Mouse (Mus musculus): ENCODE results near the gene 4931406C07Rik. TPM values are rescaled to one million over a fixed set of nuclear protein-coding genes. Genes with fewer than 3 reads are reported as not detected.

4931406C07Rik gene
- total and polyA plus RNA-seq, 3 experiments = 5.0 to 20.2 (median 12.0) TPM

DNA sequence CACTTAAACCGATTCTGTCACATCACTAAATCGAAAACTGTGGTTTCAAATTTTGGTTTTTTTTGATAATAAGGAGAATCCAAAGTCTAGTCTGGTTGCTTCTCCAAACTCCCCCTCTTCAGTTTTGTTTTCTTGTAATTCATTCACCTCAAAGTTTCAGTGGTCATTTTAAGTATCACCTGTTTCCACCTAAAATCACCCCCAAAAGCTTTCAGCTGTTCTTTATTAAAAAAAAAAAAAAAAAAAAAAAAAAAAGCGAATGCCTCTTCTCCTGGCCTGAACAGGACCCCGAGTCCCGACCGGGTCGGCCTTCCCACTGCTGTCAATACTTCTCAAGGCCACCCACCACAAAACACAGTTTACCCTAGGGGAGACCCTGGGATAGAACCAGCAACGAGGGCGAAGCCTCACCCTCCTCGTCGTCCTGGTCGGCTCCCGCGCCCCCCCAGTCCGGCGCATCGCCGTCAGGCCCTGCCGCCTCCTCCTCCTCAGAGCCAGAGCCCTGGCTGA lies 27.1 kb downstream of the 4931406C07Rik start:
- H3K27me3 ChIP-seq (replicated peaks) = no peaks in the 10 kb centered on the region
- DNase-seq (ENCODE audit: extremely low read depth) = no peak
- no peaks in the 10 kb centered on the region for H3K9me3 ChIP-seq (replicated peaks; ENCODE audit: low read length)
- no peak for TF ChIP-seq ZMIZ1 (IDR thresholded peaks at IDR 0.05; ENCODE audit: low read depth, low read length)
- TF ChIP-seq CHD1 (IDR thresholded peaks at IDR 0.05; ENCODE audit: low read depth, low read length) = no peak
- peak; percentile 31; the same call in 1 of the 2 replicates for TF ChIP-seq ZNF384 (IDR thresholded peaks at IDR 0.05; ENCODE audit: low read depth, low read length)
- peaks cover 28% of the 10 kb centered on the region for H3K79me2 ChIP-seq (replicated peaks; ENCODE audit: control insufficient read depth, extremely low read depth, insufficient read depth, poor library complexity, severe bottlenecking)
- peak overlapping the region; percentile 71 for H3K9ac ChIP-seq (ENCODE audit: insufficient read depth, low read depth)
- peak overlapping the region; percentile 77 for H3K4me2 ChIP-seq (ENCODE audit: insufficient read depth, low read depth, poor library complexity, severe bottlenecking)
- dilution Hi-C loops (cut with MboI; ENCODE audit: extremely low pct_ligation_motif_present, extremely low pct_unique_long_range_greater_than_20kb, low sequenced_read_pairs) (no loop called here), in situ Hi-C loops (cut with MboI; ENCODE audit: low pct_ligation_motif_present, low pct_unique_long_range_greater_than_20kb, low sequenced_read_pairs) (no loop called here)
- H3K4me3 ChIP-seq (replicated peaks in 1 of 3; ENCODE audit: low read depth in 2 of 3, low read length in 2 of 3, poor library complexity in 1 of 3) = peak overlapping the region; percentile 73 to 99 (median 95)
- peak overlapping the region; percentile 86 for H3K27ac ChIP-seq (ENCODE audit: insufficient read depth, low read depth)
- peaks cover 5 to 26% of the 10 kb centered on the region in 2 experiments for H3K4me1 ChIP-seq (ENCODE audit: control insufficient read depth in 1 of 2, insufficient read depth in 2 of 2)
- peaks cover 24 to 50% of the 10 kb centered on the region in 2 experiments for H3K36me3 ChIP-seq (replicated peaks in 1 of 2; ENCODE audit: control insufficient read depth in 1 of 2, insufficient read depth in 1 of 2, low read length in 1 of 2)

DNA sequence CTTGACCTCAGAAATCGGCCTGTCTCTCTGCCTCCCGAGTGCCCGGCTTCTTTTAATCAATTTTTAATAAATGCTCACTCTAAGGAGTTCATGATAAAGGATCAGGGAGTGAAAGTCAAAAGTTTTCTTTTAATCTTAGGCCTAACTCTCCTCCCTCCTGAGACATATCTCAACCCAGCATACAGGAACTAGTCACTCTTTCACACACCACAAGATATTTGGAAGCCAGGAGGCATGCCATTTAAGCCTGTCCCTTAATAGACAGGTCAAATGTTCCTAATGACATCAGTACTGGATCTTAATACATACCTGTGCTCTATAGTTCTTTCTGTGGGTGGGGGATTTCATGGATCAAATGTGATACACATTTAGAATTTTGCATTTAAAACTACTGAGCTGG lies 27.9 kb downstream of the 4931406C07Rik start:
- no peaks in the 10 kb centered on the region for H3K9me3 ChIP-seq (replicated peaks; ENCODE audit: low read length)
- in situ Hi-C loops (cut with MboI; ENCODE audit: low pct_ligation_motif_present, low pct_unique_long_range_greater_than_20kb, low sequenced_read_pairs) = no loop called here
- H3K4me3 ChIP-seq (replicated peaks in 1 of 3; ENCODE audit: low read depth in 2 of 3, low read length in 2 of 3, poor library complexity in 1 of 3) = peak overlapping the region in 1 of 3 experiments; percentile 17
- no peak overlapping the region for H3K27ac ChIP-seq (ENCODE audit: insufficient read depth, low read depth)
- peak overlapping the region; percentile 71; the same call in 1 of the 2 replicates for H3K9ac ChIP-seq (ENCODE audit: insufficient read depth, low read depth)
- peaks cover 28% of the 10 kb centered on the region for H3K79me2 ChIP-seq (replicated peaks; ENCODE audit: control insufficient read depth, extremely low read depth, insufficient read depth, poor library complexity, severe bottlenecking)
- dilution Hi-C loops (cut with MboI; ENCODE audit: extremely low pct_ligation_motif_present, extremely low pct_unique_long_range_greater_than_20kb, low sequenced_read_pairs) = no loop called here
- TF ChIP-seq NELFE (IDR thresholded peaks at IDR 0.05; ENCODE audit: low read depth, low read length) = no peak
- DNase-seq (ENCODE audit: extremely low read depth) = no peak
- H3K36me3 ChIP-seq (replicated peaks in 1 of 2; ENCODE audit: control insufficient read depth in 1 of 2, insufficient read depth in 1 of 2, low read length in 1 of 2) = peaks cover 33 to 52% of the 10 kb centered on the region in 2 experiments
- no peaks in the 10 kb centered on the region for H3K27me3 ChIP-seq (replicated peaks)
- peaks cover 5 to 26% of the 10 kb centered on the region in 2 experiments for H3K4me1 ChIP-seq (ENCODE audit: control insufficient read depth in 1 of 2, insufficient read depth in 2 of 2)
- peak overlapping the region; percentile 77 for H3K4me2 ChIP-seq (ENCODE audit: insufficient read depth, low read depth, poor library complexity, severe bottlenecking)

DNA sequence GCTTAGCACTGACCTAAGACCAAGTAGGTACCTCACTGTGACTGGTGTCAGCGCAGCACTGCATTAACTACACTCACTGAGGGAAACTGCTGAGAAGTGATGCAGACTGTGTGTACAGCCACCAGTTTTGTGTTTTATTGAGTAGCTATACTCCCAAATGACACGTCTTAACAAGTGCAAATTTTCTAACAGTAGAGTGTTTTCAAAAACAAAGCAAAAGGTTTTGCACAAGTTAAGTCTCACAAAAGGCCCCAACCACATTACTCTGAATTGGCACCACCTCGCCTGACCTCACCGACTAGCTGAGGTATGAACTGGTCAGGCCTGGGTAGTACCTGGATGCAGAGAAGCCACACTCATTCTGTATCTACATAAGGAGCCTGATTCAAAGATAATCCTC lies 29.4 kb downstream of the 4931406C07Rik start:
- Histone ChIP-seq H3K27ac (ENCODE audit: insufficient read depth, low read depth) (no peak overlapping the region), H3K27me3 (replicated peaks) (no peaks in the 10 kb centered on the region), H3K79me2 (replicated peaks; ENCODE audit: control insufficient read depth, extremely low read depth, insufficient read depth, poor library complexity, severe bottlenecking) (peaks cover 28% of the 10 kb centered on the region), H3K36me3 (replicated peaks in 1 of 2; ENCODE audit: control insufficient read depth in 1 of 2, insufficient read depth in 1 of 2, low read length in 1 of 2) (peaks cover 44 to 63% of the 10 kb centered on the region in 2 experiments), H3K4me1 (ENCODE audit: control insufficient read depth in 1 of 2, insufficient read depth in 2 of 2) (peaks cover 5 to 26% of the 10 kb centered on the region in 2 experiments), H3K4me3 (replicated peaks in 1 of 3; ENCODE audit: low read depth in 2 of 3, low read length in 2 of 3, poor library complexity in 1 of 3) (no peak overlapping the region), H3K4me2 (ENCODE audit: insufficient read depth, low read depth, poor library complexity, severe bottlenecking) (no peak overlapping the region), H3K9me3 (replicated peaks; ENCODE audit: low read length) (no peaks in the 10 kb centered on the region), H3K9ac (ENCODE audit: insufficient read depth, low read depth) (no peak overlapping the region)
- DNase-seq (ENCODE audit: extremely low read depth) = no peak
- no peak for TF ChIP-seq HCFC1 (IDR thresholded peaks at IDR 0.05; ENCODE audit: low read depth, low read length)
- TF ChIP-seq CHD1 (IDR thresholded peaks at IDR 0.05; ENCODE audit: low read depth, low read length) = no peak
- TF ChIP-seq TBP (conservative IDR thresholded peaks at IDR 0.05; ENCODE audit: low read depth, low read length) = no peak
- TF ChIP-seq E2F4 (IDR thresholded peaks at IDR 0.05; ENCODE audit: insufficient replicate concordance, low read depth, low read length) = no peak
- no peak for TF ChIP-seq POLR2AphosphoS2 (IDR thresholded peaks at IDR 0.05; ENCODE audit: low read depth, low read length)
- no peak for TF ChIP-seq KAT2A (IDR thresholded peaks at IDR 0.05; ENCODE audit: insufficient replicate concordance, low read length)
- no peak for TF ChIP-seq ETS1 (conservative IDR thresholded peaks at IDR 0.05; ENCODE audit: low read depth, low read length)
- no peak for TF ChIP-seq MAFK (IDR thresholded peaks at IDR 0.05; ENCODE audit: insufficient replicate concordance, low read length)
- TF ChIP-seq USF1 (IDR thresholded peaks at IDR 0.05; ENCODE audit: low read depth, low read length) = no peak
- in situ Hi-C loops (cut with MboI; ENCODE audit: low pct_ligation_motif_present, low pct_unique_long_range_greater_than_20kb, low sequenced_read_pairs) = no loop called here
- dilution Hi-C loops (cut with MboI; ENCODE audit: extremely low pct_ligation_motif_present, extremely low pct_unique_long_range_greater_than_20kb, low sequenced_read_pairs) = no loop called here
